Mouse (Mus musculus): ENCODE data around the gene Adamtsl4.

DNA sequence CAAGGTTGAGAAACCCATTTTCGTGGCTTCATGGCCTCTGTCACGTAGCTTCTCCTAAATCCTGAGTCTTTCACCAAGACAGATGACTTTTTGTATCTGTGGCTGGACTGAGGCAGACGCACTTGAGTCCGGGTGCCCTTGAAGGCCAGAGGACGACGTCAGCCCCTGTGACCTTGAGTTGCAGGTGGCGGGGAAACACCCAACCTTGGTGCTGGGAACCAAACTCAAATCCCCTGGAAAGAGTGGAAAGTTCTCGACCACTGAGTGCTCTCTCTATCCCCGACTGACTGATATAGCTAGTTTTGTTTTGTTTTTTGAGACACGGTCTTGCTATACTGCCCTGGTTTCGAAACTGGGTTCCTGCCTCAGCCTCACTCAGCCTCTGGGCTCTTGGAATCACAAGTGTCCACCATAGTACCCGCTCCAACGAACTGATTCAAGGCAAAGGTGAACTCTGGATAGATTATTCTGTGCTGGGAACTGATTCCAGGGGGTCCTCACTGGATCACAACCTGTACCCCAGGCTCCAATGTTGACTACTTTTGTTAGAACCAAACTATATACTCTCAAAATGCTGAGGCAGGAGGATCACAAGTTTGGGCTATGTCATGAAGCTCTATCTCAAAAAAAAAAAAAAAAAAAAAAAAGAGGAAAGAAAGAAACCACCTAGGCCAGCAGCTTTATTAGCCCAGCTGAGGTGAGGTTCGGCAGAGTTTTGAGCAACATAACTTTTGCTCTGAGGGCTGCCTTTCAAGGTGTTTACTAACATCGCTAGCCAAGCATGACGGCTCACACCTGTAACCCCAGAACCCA, 36.1 kb downstream of the Adamtsl4 start:
- TF ChIP-seq POLR2A (IDR thresholded peaks at IDR 0.05; ENCODE audit: borderline replicate concordance, extremely low read depth, low read depth, low read length): no peak
- TF ChIP-seq CTCF (IDR thresholded peaks at IDR 0.05; ENCODE audit: insufficient read depth, low read length): no peak
